Mouse (Mus musculus) spleen, adult 12 weeks (tissue): ENCODE measurements around the gene Ctsd.
A peak's percentile ranks its signal among the peaks of the same experiment; 100 is the strongest.

Source experiments
- DNase-seq: peaks from one replicate; pipeline ENCODE4 v3.0.0; 2022; ENCODE audit warnings: low spot score

Ctsd gene

DNA sequence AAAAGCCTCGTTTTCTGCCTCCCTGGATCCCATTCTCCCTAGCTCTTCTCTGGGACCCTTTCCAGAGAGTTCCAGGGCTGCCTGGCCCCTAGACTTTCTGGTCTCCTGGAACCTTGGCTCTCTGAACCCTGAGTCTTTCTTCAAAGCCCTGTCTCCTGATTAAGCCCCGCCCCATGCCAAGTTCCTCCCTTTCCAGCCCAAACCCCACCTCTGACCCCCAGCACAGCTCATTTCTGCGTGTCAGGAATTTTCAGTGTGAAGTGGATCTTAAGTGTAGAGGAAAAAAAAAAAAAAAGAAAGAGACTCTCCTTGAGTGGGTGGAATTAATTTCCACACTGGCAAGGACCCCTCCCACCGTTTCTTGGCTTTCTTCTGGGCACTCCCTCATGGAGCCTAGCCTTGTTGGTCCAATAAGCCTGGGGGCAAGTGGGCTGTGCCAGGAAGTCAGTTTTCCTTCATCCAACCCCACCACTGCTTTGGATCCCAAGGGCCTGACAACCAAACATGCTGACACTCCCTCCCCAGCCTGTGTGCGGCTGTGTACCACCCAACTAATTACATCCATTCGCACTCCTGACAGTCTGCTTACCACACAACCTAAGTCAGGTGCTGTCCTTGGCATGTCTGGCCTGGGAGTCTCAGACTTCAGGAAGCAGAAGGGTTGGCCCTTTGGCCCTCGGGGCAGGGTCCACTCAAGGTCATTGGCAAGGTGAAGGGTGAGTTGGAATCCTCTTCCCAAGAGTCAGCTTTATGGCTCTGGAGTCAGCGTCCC lies 14.0 kb downstream of the Ctsd start, which contains the start of gene Ifitm10:
Ifitm10 (minus strand) TSS at position 113 of the 772 bp plus-strand sequence.
- DNase-seq = no peak

GRCm38 (mm10) chr7:142373039-142373438 lies 14.8 kb downstream of the Ctsd start:
- no peak for DNase-seq

- DNase-seq = no peak
These were observed 15.8 kb downstream of the Ctsd start for GRCm38 (mm10) chr7:142371768-142372661.

DNA sequence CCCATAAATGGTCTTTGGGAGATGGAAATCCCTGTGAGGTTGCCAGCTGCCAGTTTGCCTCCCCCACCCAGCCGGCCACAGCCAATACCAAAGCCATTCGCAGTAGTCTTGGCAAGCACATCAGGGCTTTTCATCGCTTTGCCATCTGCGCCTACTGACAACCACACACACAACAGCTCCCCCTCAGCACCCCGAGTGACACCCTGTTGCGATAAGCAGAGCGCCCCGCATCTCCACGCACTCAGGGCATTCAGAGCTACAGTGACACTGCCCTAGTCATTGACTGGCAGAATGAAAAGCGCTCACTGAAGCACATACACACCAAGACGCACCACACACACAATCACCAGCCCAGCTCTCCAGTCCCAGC lies 16.5 kb downstream of the Ctsd start:
- DNase-seq = no peak

DNA sequence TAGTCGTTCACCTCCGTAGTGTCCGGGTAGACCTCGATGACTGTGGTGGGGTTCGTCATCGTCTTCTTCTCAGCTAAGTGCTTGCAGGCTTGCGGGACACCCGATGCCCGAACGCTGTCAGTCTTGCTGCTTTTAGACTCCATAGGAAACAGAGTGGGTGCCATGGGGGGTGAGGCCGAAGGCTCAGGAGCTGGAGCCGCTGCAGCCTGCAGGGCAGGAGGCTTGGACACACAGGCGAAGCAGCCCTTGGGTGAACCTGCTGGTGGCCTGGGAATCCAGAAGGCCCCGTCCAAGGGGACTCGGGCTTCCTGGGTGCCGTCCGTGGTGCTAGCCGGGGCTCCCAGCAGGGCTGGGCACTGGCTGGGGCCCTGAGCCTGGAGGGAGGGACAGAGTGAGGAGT lies 16.9 kb downstream of the Ctsd start:
- no peak for DNase-seq

- no peak for DNase-seq
These were observed 18.0 kb downstream of the Ctsd start for GRCm38 (mm10) chr7:142369820-142370219.

DNA sequence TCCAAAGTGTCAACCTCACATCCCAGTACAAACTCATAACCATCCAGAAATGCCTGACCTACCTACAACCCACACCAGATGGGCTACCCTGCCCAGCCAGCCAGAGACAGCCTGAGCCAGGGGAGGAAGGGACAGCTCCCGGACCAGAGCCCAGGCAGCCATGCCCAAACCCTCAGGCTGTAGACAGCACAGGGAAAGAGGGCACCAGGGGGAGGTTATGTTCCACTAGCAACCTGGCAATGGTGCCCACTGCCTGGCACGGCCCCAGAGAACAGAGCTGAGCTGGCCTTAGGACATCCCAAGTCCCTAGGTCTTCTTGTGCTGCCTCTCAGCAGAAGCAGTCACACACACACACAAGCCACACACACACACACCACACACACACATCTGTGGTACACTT lies 19.0 kb downstream of the Ctsd start:
- DNase-seq = no peak

DNA sequence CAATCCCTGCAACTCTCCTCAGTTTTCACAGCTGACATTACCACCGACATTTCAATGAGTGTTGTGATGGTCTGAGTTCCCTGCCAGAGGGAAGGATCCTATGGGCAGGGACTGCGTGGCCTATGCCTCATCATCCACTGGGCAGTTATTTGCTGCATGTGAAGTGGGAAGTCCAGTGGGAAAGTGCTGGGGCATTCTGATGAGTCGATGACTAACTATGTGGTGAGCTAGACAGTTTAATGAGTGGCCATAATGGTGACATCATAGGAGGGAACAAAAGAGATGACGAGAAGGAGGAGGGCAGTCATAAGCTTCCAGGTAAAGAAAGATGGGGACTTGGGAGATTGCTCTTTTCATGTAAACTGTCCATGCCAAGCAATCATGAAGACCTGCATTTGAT lies 24.7 kb downstream of the Ctsd start:
- DNase-seq = no peak

DNA sequence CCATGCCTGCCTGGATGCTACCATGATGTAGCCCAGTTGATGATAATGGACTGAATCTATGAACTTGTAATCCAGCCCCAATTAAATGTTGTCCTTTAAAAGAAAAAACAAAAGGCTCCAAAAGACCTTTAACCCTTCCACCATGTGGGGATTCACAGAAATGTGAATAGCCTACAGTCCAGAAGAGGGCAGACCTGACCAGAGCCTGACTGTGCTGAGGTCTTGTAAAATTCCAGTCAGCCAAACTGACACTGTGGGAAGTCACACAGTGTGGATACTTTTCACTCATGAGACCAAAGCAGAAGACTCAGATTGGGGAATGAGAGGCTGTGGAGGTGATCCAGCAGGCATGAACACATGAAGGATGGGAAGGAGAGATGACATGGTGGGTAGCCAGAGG lies 27.1 kb downstream of the Ctsd start:
- DNase-seq = no peak

GRCm38 (mm10) chr7:142359129-142359528 lies 28.7 kb downstream of the Ctsd start:
- no peak for DNase-seq

DNA sequence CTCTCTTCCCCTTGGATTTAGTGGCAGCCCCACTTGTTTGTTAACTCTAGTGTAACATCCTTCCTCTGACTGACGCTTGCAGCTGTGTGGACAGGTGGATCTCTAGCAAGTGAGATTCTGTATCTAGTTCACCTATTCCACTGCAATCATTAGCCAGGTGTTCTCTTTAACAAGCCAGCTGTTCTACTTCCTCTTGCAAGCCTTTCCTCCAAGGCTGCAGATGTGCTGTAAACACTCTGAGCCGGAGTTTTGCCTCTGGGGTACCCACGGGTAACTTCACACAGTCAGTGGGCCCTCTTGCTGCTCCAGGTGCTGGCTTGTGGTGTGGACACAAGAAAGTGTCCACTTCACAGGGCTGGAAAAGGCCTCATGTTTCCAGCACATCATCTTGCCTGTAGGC lies 30.3 kb downstream of the Ctsd start:
- DNase-seq = no peak

DNA sequence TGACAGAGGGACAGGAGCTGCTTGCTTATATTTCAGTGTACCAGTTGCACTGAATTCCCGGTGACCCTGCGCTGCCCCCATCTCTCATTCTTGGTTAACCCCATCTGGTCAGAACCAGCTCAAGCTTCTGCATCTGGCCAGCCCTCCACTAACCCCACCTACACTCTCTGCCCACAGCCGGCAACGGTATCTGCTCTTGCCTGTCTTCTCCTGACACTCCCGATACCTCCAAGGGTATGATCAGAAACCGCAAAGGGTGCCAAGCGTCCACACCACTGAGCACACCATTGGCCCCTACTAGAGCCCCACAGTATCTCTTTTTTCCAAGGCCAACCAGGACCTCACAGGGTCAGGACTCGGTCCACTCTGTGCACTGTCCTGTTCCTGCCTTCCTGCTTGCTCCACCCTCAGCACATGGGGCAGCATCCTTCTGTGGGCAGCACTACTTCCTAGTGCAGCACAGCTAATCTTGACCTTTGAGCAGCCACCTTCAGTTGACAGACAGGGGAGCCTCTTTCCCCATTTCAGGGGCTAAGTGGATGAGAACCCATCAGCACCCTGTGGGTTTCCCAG lies 33.1 kb downstream of the Ctsd start:
- DNase-seq = peak; percentile 41

DNA sequence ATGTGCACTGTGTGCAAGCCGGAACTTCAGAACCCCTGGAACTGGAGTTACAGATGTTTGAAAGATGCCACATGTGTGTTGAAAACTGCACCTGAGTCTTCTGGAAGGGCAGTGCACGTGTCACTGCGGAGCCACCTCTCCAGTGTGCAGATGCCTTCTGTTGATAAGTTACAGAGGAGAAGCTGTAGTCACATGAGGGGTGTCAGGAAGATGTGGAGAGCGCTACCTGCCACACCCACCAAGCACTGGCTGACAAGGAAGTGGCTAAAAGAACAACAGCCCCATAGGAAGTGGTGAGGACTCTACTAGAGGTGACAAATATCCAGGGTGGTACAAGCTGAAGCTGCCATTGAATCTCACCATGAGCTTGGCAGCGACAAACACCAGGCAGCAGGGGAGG lies 34.0 kb downstream of the Ctsd start:
- DNase-seq = peak; percentile 46

- DNase-seq = no peak
These were observed 36.3 kb downstream of the Ctsd start for GRCm38 (mm10) chr7:142351569-142351968.

DNA sequence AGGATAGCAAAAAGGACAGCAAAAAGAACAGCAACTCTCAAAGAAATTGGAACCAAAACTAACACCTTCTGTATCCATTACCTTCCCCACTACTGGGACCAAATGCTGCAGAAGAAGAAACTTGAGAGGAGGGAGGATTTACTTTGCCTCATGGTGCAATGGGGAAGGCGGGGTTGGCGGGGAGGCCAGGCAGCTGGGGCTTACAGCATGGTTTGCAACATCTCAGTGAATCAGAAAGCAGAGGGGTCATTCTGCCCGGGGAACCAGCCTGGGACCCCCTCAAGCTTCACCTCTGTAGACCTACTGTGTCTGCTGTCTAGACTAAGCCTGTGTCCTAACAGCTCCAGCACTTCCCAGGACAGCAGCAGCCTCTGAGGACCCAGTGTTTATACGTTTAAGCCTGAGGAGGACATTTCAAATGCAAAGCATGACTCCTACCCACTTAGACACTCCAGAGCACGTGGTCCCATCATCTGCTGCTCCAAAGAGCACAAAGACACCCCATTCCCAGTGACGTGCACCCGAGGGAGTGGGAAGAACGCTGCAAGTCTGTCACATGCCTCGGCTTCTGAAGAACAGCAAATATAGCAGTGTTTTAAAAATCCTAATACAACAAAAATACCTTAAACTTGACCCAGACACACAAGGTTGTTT lies 38.4 kb downstream of the Ctsd start:
- DNase-seq = no peak

- DNase-seq = no peak
These were observed 40.3 kb downstream of the Ctsd start for GRCm38 (mm10) chr7:142347542-142347941.

- no peak for DNase-seq
These were observed 45.6 kb downstream of the Ctsd start for GRCm38 (mm10) chr7:142342247-142342640.

DNA sequence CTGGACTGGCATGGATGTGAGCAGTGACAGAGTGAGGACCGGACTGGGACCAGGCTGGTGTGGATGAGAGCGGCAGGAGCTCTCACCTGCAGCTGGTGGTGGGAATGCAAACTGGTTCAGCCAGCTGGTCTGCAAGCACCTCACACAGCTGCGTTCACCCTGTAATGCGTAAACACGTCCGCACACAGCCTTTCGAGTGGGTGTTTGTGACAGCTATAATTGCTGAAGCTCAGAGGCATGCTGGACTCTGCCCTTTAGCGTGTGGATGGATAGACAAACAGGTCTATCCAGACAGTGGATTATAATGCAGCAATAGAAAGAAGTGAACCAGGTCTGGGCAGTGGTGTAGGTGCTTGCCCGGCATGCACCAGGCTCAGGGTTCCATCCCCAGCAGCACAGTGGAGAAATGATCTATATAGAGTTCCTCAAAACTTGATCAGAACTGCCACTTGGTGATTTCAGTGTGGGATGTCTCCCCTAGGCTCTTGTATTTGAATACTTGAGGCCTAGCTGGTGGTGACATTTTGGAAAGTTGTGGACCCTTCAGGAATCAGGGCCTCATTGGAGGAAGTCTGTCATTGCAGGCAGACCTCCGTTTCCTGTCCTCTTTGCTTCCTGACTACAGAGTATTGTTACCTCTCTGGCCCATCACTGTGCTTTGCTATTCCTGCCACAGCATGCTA lies 46.1 kb downstream of the Ctsd start:
- no peak for DNase-seq

GRCm38 (mm10) chr7:142340269-142340970 lies 47.4 kb downstream of the Ctsd start:
- DNase-seq = peak; percentile 43

- no peak for DNase-seq
These were observed 52.7 kb downstream of the Ctsd start for GRCm38 (mm10) chr7:142335151-142335550.

DNA sequence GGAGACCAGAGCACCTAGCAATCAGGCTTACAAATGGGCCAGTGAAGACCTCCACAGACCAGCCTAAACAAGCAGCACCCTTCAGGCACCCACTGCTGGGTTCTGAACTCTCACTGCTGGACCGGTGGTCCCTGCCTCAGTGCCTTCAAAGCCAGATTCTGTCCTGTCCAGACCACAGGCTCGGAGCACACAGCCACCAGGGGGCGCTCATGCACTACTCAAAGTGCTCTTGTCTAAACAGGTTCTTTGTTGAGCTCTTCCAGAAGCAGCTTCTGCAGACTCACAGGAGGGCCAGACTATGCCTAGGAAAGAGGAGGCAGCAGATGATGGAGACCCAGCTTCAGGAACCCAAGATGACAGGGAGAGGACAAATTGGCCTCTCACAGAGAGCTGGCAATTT lies 53.6 kb downstream of the Ctsd start:
- DNase-seq = peak; percentile 78
